Mouse (Mus musculus): Measurements from ENCODE around the gene Cip2a.

Cip2a gene

GRCm38 (mm10) chr16:48993559-48994342, at the start of gene Cip2a, which contains the start of gene Dzip3:
Gene Cip2a (plus strand): TSS chr16:48994185.
Gene Dzip3 (minus strand): TSS chr16:48994165.
- DNase-seq: peak; percentile 96 to 97

DNA sequence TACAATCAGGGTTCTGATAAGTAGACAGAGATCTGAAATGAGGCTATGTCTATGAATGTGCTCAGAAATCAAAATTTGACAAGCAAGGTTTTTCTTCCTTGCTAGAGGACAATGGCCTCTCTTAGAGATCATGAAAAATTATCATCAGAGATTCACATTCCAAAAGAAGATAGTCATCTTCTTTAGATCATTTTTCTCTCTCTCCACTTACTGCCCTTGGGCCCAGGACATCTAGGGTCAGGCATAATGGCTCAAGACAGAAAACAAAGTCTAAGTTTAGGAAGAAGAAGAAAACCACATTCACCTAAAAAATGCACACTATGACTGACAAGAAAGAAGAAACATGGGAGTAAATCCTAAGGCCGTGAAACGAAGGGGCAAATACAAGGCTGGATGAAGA, 21.0 kb upstream of the Cip2a start:
- no peak for DNase-seq

GRCm38 (mm10) chr16:48973548-48973947, 20.4 kb upstream of the Cip2a start:
- peak in 1 of 2 experiments; percentile 30 for DNase-seq

- no peak for DNase-seq
These were observed 14.0 kb upstream of the Cip2a start for GRCm38 (mm10) chr16:48979965-48980364.

DNA sequence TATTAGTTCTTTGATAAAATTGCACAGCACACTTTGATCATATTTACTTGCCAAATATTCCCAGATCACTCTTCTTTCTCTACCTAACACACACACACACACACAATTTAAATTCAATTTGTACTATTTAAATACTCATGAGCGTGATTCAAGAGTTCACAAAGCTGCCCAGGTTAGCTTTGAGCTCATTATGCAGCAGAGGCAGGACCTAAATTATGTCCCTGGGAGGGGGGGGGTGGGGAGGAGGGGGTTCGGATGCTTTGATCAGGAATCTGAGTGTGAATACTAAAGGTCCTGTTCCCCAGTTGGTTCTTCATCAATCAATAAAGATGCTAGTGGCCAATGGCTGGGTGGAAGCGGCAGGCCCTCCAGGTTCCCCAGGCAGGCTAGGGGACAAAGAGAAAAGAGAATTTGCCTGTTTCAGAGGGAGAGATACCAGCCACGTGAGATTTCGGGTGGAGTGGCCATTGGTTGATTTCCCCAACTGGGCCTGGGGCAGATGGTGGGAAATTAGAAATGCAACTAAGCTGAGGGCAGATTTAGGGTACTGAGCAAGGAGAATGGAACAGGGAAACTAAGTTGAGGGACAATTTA, 8.9 kb upstream of the Cip2a start:
- no peak for DNase-seq

DNA sequence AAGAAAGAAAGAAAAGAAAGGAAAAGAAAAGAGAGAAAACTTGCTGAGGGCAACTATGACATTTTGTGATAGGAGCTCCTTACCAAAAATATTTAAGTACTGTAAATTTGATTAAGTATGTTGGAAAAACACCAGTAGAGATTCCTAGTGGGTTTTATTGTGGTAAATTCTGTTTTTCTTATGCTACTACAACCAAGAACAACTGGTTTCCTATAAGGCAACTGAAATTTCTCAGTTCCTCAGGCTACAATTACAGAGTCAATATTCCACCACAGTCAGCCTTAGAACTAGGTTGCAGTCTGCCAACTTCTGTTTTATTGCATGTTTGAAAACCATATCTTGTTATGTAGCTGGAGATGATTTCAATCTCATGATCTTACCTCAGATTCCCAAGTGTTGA, 4.3 kb upstream of the Cip2a start:
- no peak for DNase-seq

DNA sequence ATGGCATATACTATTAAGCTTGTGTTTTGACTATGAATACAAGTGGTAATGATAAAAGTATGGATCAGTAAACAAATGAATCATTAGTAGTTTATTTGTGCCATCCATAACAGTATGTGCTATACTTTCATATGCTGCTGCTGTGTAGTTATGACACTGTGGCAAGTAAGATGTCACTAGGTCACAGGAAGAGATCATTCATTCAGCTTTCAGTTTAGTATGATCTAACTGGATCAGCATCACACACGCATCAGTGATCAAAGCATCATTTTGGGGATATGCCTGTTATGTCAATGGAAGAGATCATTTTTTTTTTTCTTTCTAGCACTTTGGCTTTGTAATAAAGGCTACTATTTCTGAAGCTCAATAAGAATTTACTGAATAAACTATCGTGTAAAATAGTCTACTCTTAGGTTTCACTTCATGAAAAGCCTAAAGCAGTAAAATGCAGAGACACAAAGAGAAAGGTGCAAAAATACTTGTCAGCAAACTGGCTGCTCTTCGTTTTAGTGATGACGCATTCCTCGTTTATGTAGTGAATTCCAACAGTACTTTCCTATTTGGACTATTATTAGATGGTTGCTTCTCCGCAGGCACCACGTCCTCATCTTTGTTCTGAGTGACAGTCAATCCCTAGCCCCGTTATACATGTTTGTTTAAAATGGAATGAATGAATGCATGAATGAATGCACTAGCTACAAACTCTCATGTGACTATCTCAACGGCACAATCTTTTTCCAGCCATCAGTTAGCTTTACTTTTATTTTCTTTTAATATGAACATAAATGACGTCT, 1.4 kb upstream of the Cip2a start:
- DNase-seq: peak in 1 of 2 experiments; percentile 27

- DNase-seq: no peak
These were observed 790 bp upstream of the Cip2a start for GRCm38 (mm10) chr16:48993231-48993558.

DNA sequence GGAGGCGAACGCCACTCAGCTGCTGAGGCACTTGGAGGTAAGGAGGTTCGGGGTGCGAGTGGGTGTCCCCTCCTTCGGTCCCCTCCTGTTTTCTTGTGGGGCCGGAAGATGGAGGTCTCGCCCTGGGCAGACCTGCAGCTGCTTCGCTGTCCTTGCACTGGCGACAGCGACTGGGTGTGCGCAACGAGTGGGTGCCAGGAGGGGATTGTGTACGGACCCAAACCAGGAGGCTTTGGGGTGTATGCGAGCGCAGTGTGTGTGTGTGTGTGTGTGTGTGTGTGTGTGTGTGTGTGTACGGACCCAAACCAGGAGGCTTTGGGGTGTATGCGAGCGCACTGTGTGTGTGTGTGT, 333 bp downstream of the Cip2a start:
- no peak for DNase-seq

GRCm38 (mm10) chr16:49004151-49004550, 10.2 kb downstream of the Cip2a start:
- DNase-seq: no peak

- DNase-seq: peak in 1 of 2 experiments; percentile 13
These were observed 22.8 kb downstream of the Cip2a start for GRCm38 (mm10) chr16:49016620-49017332.

DNA sequence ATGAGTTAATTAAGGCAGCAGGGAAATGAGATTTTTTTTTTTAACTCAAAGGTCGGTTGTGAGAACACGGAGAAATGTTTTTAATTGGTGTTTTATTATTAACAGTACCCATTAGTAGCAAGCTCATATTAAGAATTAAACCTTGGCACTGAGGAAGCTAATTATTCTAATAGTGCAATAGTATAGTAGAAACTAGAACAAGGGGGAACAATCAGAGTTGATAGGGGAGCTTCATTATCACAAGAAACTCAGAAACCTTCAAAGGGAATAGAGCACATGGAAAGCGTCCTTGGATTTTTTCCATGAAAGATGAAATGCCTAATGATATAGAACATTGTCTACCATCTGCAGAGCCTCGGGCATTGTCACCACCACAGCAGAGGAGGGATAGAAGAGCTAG, 41.9 kb downstream of the Cip2a start:
- no peak for DNase-seq

GRCm38 (mm10) chr16:49037771-49038170, 43.8 kb downstream of the Cip2a start:
- no peak for DNase-seq

- DNase-seq: no peak
These were observed 46.7 kb downstream of the Cip2a start for GRCm38 (mm10) chr16:49040554-49041221.

DNA sequence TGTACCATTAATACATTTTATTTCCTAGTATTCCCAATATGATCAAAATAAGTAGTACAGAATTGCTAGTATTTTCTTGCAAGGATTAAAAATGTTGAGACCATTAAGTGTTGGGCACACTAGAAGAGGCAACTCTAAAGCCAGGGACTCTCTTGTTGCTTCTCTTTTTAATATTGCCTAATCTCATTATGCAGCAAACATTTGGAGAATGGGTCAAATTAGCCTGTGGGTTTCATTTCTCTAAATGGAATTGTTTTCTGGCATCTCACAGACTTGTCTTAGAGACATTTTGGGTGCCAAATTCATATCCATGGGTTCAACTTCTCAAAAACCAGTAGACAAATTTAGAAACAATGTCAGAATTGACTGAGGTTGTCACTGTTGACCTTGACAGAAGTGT, 55.2 kb downstream of the Cip2a start:
- no peak for DNase-seq

DNA sequence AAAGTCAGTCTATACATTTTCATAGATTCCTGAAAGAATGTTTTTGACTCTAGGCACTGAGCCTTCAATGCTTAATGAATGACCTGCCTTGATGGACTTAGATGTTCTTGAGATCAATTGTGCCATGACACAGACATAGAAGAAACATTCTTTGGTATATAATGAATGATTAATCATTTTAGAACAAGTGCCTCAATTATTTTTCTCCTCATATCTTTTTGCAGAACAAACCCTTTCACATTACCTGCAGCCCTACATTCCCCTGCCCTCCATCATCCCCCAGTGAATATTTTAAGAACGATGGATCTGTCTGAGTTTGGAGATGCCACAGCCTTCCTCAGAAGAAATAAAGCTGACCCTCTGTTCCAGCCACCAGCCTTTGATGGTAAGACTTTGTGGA, 63.2 kb downstream of the Cip2a start, which contains the start of gene Myh15:
Myh15 (plus strand) TSS at position 301 of the 400 bp plus-strand sequence.
- no peak for DNase-seq
